Mouse (Mus musculus) E14TG2a.4 (cell line): ENCODE results near the gene Bcat2.

Experiments
- CTCF ChIP-seq: conservative IDR thresholded peaks from 2 replicates; pipeline ENCODE4 v1.5.1; 2014; ENCODE audit warnings: low read length
- NANOG ChIP-seq: IDR thresholded peaks from 2 replicates; pipeline ENCODE4 v1.6.1; 2014; ENCODE audit warnings: borderline replicate concordance, low read length, mixed read lengths
- POU5F1 ChIP-seq: IDR thresholded peaks from 2 replicates; pipeline ENCODE4 v1.6.1; 2014; ENCODE audit warnings: low read length, borderline replicate concordance

GRCm38 (mm10) chr7:45550821-45551511 lies 19.0 kb upstream of the Bcat2 start:
- TF ChIP-seq CTCF = no peak
- no peak for TF ChIP-seq POU5F1
- no peak for TF ChIP-seq NANOG
